Mouse (Mus musculus): ENCODE data around the gene Clstn2. TPM values are rescaled to one million over a fixed set of nuclear protein-coding genes. Genes with fewer than 3 reads are reported as not detected.

Gene Clstn2
- total RNA-seq, 2 experiments from 2014 or later: 4.8 to 7.3 TPM

DNA sequence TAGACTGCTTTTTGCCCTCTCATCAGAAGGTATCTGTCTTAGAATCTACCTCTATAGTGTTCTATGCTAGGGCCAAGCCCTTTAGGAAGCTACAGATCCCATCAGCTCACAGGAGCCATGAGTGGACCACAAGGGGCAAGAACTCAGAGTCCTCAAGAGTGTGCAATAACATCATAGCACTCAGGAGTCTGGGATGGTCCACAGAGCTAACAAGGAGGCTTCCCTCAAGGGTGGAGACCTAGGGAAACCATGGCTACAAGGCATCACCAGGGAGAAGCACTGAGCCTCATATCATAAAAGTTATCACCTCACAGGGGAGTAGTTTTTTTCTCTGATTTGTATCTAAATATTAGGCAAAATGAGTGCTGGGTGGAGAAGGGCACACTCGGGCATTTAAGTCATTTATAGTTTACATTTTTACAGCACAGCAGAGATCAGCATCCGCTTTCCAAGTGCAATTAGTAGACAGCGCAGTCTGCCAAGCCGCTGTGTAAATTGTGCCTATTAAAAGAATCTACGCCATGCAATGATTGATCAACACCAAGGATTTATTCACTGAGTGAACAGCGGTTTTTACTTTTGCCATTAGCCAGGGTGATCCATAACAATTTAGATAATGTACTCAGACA lies 82.5 kb downstream of the Clstn2 start:
- no peak for DNase-seq

DNA sequence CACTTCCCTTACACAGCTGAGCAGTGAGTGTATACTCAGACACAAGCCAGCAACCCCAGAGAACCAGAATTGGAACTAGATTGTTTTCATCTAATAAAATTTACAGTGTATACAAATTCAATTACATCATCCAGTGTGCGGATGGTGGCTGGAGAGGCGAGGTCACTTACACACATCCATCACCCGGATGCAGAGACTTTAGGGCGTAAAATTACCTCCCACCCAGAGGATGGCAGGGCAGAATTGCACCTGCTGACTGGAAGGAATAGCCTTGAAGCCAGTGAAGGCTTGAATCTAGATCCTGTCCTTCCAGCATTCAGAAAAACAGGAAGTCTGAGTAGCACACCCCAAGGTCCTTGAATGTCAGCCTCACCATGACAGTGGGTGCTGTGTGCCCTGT lies 113.7 kb downstream of the Clstn2 start:
- DNase-seq: no peak

DNA sequence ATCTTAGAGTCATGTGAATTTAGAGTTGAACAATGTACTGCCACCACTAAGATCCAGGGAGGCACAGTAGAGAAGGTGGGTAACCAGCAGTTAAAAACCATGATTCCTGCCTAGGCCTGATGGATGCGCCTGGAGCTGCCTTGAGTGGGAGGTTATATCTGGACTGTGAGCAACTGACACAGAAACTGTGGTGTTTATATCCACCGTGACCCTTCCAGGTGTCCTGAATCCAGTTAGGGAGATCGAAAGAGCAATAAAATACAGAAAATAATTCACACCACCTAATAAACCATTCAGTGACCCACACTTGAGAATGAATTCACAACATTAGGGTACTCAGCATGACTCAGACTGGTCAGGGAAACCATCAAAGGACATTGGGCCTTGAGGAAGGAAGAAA lies 141.6 kb downstream of the Clstn2 start:
- no peak for DNase-seq

DNA sequence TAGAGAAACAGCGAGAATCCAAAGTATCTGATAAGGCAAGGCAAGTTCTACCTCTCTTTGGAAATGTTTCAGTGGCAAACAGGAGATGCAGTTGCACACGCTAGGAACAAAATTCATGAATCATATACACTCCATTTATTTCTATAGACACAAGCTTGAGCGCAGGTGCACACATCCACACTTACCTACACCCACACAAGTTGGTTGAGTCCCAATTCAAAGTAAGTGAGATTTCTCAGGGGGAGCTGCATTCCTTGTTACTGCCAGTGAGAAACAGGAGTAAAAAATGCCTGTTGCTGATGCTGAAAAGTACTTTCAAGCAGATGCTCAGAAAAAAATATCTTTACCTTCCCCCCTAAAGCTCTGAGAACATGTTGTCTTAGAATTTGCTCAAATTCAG lies 149.6 kb downstream of the Clstn2 start:
- no peak for DNase-seq

DNA sequence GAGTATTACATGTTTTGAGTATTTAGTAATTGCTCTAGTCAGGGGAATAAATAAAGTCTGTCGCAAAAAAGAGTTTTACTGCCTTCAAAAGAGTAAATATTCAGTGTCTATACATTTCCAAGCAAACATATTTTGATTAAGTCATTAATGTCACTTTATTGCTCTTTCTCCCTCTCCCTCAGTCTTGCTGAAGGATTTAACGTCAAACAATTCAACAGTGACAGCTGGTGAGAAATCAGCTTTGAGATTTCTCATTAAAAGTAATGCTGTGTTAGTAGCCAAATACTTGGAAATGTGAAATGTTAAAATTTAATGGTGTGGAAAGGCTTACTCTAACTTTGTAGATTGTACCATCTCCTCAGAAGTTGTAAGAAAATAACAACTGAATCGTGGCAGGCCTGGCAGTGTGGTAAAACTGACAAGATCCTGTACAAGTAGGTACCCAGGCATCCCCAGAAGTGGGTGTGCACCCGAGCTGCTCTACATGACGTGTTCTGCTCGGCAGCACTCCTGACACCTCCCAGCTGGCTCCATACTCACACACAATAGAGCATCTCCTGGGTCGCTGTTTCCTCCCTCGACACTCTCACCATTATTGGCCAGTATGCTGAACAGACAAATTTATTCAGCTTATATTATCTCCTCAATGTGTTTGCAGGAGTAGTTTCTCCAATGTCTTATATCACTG lies 165.8 kb downstream of the Clstn2 start:
- no peak for DNase-seq

DNA sequence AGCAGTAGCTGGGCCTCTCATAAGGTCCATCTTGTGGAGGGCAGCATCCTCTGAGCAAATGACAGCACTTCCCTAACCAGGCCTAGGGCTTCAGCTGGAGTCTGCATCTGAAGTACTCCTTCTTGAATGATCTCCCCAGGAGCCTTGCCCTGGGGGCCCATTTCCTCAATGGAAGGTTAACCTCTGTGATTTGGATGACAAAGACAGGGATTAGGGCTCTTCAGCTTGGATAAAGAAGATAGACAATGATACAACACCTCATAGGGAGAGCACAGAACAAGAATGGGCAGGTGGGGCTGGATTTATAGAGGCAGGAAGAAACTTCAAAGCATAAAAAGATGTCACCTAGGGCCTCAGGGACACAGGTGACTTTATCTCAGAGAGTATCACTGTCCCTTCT lies 180.1 kb downstream of the Clstn2 start:
- no peak for DNase-seq

DNA sequence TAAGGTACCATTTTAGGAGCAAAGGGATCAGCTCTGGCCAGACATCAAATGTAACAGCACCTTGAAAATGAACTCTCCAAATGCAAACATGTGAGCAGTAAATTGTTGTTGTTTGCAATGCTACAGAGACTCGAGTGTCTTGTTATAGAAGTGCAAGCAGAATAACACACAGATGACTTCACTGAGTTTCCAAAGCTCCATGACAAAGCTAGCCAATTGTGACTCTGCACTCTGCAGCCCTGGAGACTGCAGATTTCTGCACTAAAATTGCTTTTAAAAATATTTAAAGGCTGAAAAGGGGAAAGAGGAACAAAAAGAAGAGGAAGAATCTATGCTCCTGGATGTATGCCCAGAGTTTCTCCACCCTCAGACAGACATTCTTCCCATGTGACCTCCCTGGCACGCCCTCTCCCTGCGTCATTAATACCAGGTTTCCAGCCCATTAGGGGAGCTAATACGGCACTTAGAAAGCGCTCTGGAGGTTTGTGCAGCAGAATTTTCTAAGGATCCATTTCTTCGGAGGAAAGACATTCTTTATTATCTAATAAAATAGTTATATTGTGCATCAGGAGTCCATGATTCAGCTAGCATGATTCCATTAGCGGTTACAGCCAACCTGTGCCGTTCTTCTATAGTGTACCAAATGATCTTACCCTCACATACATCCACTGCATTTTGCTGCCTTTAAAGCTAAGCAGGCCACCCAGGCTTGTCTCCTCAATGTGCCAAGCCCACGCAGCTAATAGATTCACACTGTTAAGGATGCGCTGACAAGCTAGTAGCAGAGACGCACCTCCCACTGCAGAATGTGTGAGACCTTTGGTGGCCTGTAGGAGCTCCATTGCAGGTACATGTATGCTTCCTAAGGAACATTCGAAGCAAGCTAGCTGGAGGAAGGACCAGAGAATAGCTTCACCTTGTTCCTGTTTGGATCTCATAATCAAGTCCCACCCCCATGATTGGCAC lies 184.8 kb downstream of the Clstn2 start:
- peak in 1 of 2 experiments; percentile 20 for DNase-seq

DNA sequence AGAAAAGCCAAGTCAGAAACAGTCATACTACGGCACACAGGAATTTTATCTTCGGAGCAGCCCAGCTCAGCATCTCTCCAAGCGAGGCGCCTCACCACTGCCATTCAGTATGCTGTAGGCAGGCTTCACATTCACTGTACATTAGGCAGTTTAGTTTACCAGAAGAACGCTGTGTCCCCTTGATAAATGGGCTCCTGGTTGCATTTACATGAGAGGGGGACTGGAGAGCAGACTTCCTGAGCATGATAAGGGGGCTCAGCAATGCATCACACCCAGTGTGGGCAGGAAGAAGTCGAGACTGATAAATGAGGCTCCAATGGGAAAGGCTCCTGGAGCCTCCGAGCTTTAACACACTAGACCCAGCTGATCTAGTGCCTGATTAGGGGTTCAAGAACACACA lies 190.9 kb downstream of the Clstn2 start:
- DNase-seq: no peak

DNA sequence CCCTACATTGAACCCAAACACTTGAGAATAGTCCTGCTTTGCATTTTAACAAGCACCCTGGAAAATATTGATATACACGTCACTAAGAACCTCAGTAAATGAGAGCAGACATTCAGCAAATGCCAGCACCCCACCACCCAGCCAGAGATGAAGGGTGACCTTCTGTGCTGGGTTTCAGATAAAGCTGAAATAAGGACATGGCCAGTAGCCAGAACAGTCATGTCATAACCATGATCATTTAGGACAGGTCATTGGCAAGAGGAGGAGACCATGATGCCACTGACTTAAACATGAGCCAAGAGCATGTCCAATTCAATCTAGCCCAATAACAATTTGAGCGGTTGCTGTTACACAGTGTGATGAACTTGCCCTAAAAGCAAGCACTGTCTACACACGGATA lies 201.8 kb downstream of the Clstn2 start:
- peak in 1 of 2 experiments; percentile 8 for DNase-seq

DNA sequence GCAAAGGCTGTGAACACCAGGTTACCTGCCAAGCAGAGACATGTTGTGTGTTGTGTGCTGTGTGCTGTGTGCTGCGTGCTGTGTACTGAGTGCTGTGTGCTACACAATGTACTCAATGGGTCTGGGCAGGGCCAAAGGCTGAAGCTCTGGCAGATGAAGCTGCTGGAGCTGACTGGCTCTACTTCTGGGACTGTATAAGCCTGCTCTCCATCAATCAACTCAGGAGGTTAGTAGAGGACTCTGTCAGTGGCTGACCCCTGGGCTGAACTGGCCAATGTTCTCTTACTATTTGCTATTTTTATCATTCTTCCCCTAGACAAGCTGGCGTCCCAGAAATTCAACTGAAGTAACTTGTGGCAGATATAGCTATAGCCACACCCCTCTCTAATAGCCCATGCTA lies 203.1 kb downstream of the Clstn2 start:
- DNase-seq: no peak

DNA sequence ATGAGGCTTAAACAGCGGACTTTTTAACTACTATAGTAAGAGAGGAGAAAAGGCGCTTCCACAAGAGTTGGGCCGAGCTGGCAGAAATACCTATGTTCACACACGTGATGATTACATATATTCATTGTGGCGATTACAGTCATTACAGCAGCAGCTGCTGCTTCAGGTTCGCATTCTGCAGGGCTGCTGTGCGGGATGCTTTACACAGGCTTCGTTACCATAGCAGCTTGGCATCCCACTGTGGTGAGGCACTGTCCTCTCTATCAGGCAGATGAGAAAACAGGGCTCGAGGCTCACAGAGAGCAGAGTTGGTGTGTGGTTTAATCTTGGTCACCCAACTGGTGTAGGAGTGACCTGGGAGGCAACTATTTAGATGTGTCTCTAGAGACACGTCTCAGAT lies 205.3 kb downstream of the Clstn2 start:
- DNase-seq: no peak

DNA sequence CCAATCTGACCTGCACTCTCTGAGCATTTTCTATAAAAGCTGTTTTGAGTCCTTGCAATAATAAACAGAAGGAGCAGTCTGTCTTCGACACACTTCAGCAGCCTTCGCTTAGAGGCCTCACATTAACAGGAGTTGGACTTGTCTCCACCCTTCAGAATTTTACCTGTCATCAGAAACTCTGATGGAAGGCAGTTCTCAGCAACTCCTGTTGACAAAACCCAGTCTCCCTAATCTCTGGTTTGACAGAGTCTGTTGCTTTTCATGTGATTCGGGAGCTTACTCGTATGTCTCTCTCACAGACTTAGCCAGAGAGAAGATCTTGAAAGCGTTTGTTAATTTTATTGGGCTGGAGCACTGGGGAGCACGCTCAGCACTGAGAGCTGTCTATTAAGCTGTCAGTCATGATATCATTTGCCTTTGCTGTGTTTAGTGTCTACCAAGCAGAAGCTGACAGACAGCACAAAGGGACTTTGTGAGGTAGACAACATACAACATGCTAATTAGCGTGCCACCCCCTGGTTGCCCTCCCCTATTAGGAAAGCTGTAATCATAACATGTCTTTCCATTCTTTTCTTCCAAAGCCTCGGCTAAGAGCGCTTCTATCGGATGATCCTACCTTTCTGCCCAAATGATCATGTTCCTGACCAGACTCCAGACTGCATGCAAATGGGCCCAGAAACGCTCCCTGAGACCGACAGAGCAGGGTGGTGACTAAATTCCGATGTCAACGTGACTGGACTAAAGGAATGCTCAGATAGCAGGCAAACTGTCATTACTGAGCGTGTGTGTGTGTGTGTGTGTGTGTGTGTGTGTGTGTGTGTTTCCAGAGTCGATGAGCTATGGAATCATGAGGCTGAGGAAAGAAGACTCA lies 206.7 kb downstream of the Clstn2 start:
- no peak for DNase-seq

DNA sequence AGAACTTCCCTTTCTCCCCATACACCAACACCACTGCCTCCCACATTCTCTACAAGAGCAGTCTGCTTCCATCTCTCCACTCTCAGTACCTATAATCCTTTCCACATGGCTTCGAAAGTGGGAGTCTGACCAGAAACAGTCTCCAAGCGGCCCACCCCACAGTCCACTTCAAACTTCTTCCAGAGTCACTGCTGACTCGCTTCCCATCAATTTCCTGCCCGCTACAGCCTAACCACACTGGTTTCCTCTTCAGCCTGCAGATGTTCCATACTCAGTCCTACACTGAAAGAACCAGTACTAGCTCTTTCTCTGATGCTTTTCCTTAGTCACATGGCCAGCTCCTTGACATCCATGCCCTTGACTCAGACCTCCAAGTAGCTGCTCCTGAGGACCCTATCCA lies 215.9 kb downstream of the Clstn2 start:
- no peak for DNase-seq

DNA sequence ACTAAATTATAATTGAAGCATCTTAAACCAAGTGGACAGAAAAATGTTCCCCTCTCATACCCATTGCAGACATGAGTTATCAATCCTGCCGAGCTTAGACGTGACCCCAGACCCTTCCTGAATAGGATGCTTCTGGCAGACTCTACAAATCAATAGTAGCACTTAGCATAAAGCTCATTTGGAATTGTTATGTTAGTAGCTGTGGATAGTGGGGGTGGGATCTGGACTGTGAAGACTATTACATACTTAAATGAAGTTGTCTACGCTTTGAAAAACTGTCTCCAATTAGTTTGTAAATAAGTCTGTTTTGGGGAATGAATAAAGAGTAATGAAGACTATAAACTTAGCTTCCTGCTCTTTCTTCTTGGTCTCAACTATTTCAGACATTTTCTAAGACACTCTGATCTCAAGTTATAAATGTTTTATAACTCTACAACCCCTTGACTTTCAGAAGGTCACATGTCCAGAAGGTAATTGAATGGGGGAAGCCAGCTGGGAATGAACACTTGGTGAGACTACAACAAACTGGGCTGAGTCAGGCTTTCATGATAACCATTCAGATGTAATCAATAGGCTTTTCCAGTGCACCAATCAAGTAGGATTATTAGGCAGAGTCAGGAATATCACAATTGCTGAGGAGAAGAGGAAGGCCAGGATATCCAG lies 216.7 kb downstream of the Clstn2 start:
- no peak for DNase-seq

DNA sequence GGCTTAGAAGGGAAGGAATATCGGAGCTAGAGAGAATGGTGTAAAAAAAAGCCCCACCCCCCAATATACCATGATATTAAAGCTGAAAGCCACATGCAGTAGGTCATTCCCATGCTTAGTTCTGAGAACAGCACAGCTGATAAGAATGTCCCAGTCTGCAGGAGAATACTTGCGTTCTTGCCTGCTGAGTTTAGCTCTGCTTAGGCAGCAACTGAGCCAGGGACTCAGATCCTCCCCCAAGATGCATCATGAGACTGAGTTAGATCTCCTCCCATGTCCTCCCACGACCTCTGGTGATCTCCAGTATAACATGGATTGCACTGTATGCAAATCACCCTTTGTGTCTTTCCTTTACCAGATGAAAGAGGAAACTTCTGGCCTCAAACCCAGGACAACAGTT lies 219.8 kb downstream of the Clstn2 start:
- DNase-seq: no peak

DNA sequence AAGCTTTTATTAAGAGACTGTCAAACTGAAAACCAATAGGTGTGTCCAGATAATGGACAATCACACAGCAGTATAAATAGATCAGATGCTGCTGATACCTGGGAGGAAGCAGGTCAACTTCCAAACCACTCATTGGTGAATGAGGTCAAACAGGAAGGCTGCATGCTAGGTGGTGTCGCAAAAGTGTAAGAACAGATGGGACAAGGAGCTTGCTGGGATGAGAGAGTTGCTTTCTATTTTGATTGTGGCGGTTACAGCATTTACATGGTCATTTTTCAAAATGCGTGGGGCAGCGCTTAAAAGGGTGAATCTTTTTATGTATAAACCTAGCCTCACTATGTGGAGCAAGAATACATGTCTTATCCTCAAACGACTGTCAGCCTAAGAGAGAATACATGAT lies 225.9 kb downstream of the Clstn2 start:
- no peak for DNase-seq

DNA sequence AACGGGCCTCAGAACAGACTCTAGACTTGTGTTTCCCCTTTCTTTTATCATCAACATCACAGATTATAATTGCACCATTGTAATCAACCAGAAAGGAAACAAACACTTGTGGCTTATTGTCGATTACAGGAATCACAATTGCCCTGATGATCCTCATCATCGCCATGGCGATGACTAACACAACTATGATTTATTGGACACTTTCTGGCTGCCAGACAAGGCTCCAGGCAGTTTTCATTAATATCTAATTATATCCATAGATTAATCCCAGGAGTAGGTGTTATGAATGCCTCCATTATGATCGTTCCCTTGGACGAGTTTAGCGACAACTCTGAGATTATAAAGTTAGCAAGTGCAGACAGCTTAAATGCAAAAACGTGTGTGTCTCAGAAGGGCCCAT lies 239.3 kb downstream of the Clstn2 start:
- DNase-seq: no peak

DNA sequence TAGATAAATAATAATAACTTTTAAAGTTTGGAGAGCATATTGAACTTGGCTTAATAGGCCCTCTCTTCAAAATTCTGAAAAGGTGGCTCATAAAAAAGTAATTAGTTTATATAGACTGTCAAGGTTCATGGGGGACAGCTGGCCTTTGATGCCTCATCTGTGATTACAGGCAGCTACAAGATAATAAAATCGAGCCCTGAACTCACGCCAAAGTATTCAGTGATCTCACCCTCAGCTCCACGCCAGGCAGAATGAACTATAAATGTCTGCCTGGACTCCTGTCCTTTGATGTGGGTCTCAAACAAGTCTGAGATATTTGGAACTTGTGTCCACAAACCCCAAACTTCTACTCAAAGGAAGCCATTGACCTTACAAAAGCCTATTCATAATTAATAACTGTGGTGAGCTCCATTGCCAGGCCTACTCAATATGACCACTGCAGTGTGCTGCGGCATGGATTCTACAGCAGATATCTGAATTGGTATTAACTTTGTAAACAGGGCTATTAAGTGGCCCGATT lies 244.8 kb downstream of the Clstn2 start:
- peak; percentile 31 to 37 for DNase-seq

DNA sequence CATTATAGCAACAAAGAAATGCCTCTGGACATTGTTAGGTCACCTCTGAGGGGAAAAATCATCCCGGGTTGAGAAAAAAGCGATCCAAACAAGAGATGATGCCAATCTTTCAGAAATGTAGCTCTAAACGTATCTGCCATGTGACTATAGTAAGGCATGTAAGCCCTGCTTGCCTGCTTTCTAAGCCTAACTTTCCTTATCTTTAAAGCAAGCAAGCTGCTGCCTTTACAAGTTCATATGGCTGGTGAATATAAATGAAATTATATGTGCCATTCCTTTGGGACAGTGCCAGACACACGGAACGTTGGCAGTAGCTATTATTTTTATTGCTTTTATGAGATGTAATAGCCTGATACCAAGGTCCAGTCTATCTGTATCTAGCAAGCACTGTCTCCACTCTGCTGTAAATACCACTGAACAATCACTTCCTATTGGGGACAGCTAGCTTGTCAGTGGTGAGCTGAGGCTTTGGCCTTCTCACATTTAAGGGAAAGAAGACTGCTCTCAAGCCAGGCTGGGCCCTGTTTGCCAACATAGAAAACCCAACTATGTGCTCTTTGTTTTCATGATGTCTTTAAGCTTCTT lies 252.9 kb downstream of the Clstn2 start:
- DNase-seq: no peak

DNA sequence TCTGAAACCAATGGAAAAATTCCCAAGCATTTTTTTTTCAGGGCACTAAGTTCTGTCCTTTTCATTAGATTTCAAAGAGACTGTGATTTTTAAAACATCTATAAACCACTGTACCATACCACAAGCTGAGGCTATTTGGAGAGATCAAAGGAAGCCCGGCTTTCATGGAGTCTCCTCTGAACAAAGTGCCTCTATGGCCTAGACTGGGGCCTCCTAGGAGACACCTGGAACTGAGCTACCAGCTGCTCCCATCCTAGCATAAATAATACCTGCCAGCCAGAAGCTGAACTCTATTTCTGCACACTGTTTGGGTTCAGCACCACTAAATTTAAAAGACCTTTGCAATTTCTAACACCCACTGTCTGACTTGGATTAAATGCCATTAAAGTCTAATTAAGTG lies 257.2 kb downstream of the Clstn2 start:
- DNase-seq: no peak

DNA sequence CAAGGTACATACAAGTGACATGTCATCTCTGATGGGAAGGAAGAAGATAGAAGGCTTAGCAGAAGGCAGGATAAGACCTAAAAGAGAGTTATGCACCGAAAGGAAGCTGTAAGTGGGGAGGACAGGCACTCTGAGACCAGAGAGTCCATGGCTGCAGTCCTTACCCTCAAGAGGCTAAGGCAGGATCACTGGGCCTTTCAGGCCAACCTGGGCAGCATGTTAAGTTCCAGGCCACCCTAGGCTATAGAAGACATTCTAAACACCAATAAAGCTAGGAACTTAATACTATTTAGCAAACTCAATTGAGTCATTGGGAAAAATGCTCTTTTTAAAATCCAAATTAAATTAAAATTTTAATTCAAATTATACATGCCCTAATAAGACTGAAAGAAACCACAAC lies 258.0 kb downstream of the Clstn2 start:
- DNase-seq: no peak

All from adrenal gland, postnatal 36 days (tissue).